Mouse (Mus musculus) gastrocnemius, postnatal 14 days (tissue): Measurements from ENCODE around the gene Mast4. TPM values are rescaled to one million over a fixed set of nuclear protein-coding genes. Genes with fewer than 3 reads are reported as not detected.

Source experiments
- DNase-seq: peaks from one replicate; pipeline ENCODE4 v3.0.0; 2021; ENCODE audit warnings: mixed read lengths
- intact Hi-C: fragments of 180-260 bp; cut with DNase I; formaldehyde crosslinking; loops from one replicate; pipeline ENCODE4 v1.15.1; 2025; ENCODE audit warnings: low total_unique reads
- total RNA-seq, 2 experiments: library from RNA; stranded (reverse); gene quantifications; 2 replicates each; pipeline ENCODE4 v1.2.3; 2021

Gene Mast4
- total RNA-seq, 2 experiments from 2014 or later: 28.0 to 31.2 TPM

GRCm38 (mm10) chr13:103094595-103094994, 239.7 kb downstream of the Mast4 start:
- intact Hi-C loops: no loop called here

DNA sequence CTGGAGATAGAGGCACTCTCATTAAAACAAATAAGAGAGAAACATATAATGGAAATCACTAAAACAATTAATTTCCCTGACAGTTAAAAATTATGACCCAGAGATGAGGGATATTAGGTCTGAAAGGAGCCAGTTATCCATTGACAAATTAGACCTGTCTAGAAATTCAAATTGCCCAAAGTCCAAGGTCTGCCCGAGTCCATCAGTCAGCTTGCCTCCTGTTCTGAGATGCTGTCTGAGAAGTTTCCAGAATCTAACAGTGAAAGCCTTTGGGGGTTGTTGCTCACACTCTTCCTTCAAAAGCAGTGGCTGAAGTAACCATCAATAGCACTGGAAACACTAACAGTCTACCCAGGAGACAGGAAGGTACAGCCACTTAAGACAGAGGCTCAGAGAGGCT, 240.6 kb downstream of the Mast4 start:
- DNase-seq: no peak
- intact Hi-C loops: no loop called here

More at GRCm38 (mm10) chr13:103094595-103094994, 239.7 kb downstream of the Mast4 start:
- no peak for DNase-seq

GRCm38 (mm10) chr13:103085540-103086121, 248.7 kb downstream of the Mast4 start:
- no peak for DNase-seq
- intact Hi-C loops: no loop called here

DNA sequence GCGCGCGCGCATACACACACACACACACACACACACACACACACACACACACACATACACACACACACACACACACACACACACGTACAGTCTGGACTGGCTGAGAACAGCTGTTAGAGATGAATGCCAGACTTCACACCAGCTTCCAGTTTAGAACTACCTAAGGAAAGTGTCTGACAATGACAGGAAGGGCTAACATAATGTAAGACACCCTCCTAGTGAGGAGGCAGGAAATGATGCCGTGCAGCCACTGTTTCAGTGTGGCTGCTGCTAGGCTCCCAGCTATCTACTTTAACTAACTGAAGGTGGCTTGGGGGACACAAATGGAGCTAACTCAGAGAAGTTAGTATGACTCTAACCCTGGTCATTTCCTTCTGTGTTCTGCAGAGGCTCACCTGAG, 251.4 kb downstream of the Mast4 start:
- intact Hi-C loops: no loop called here
- DNase-seq: no peak

GRCm38 (mm10) chr13:103079806-103080205, 254.5 kb downstream of the Mast4 start:
- intact Hi-C loops: no loop called here
- no peak for DNase-seq

- DNase-seq: no peak
These were observed 255.5 kb downstream of the Mast4 start for GRCm38 (mm10) chr13:103078815-103079214.

DNA sequence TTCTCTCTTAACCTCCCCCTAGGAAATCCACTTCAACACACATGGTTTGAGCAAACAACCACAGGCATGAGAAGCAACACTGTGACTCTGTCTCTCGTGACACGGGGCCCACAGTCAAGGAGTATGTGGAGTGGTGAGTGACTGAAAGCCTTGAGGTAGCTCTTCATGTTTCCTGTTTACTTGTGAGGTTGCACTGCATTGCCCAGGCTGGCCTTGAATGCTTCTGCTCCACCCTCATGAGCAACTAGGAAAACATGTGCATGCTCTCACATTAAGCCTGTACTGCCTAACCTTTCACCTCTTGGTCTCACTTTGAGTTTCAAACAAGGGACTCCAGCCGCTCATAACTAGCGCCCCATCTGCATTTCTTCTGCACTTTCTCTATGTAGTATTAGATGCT, 260.8 kb downstream of the Mast4 start:
- intact Hi-C loops: no loop called here
- no peak for DNase-seq

More at GRCm38 (mm10) chr13:103078815-103079214, 255.5 kb downstream of the Mast4 start:
- intact Hi-C loops: no loop called here

- no peak for DNase-seq
- intact Hi-C loops: no loop called here
These were observed 262.5 kb downstream of the Mast4 start for GRCm38 (mm10) chr13:103071783-103072182.

- no peak for DNase-seq
- intact Hi-C loops: no loop called here
These were observed 266.6 kb downstream of the Mast4 start for GRCm38 (mm10) chr13:103067581-103068166.

GRCm38 (mm10) chr13:103065437-103065836, 268.9 kb downstream of the Mast4 start:
- DNase-seq: no peak
- intact Hi-C loops: no loop called here

GRCm38 (mm10) chr13:103061680-103062079, 272.6 kb downstream of the Mast4 start:
- intact Hi-C loops: no loop called here

GRCm38 (mm10) chr13:103059995-103060652, 274.2 kb downstream of the Mast4 start:
- no peak for DNase-seq
- intact Hi-C loops: no loop called here

More at GRCm38 (mm10) chr13:103061680-103062079, 272.6 kb downstream of the Mast4 start:
- DNase-seq: no peak

GRCm38 (mm10) chr13:103056451-103056850, 277.8 kb downstream of the Mast4 start:
- intact Hi-C loops: no loop called here
- no peak for DNase-seq

DNA sequence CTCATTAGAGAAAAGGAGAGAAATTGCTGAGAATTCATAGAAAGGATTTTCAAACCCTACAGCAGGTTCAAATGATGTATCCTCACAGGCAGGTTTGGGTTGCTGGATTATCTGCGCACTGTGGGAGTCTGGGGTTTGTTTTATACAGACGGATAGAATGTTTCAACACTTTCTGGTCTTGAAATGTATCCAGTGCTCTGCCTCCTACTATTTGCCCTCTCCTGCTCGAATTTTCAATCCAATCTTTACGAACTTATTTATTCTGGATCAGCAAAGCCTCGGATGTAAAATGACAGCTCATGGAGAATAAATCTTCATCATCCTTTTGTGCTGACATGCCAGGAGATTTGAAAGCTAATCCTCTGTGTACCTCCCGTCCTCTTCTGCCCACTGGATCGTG, 281.6 kb downstream of the Mast4 start:
- intact Hi-C loops: no loop called here
- no peak for DNase-seq

GRCm38 (mm10) chr13:103048954-103049353, 285.3 kb downstream of the Mast4 start:
- intact Hi-C loops: no loop called here
- DNase-seq: no peak

DNA sequence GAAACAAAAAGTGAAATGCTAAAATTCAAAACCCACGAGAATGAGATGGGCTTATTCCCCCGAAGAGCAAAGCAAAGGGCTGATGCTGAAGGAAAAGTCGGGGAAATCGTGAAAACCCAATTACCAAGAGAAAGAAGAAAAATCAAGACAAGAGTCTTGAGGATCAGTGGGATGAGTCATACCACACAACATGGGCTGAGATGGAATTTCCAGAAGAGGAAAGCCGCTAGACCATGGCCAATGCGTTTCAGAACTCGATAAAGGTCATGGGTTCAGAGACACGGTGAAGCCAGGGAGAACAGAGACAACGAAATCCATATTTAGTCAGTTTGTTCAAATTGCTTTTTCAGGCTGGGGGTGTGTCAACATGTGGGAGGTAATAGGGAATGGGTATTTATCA, 290.6 kb downstream of the Mast4 start:
- DNase-seq: no peak
- intact Hi-C loops: no loop called here

GRCm38 (mm10) chr13:103043011-103043410, 291.3 kb downstream of the Mast4 start:
- no peak for DNase-seq
- intact Hi-C loops: no loop called here

DNA sequence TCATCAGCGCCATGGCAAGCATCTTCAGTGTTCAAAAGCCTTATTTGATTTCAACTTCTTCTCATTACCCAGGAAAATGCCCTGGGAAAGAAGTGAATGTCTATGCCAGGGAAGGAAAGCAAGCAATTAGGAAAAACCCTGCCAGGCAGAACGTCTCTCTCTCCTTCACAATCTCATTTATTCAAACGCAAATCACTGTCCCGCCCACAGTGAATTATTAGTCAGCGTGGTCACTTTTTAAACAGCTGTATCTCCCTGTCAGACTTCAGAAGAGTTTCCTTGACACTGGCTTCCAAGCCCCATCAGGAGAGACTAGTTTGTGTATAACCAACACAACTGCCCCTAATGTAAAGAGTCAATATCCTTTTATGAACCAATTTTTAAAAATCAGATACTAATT, 296.8 kb downstream of the Mast4 start:
- intact Hi-C loops: no loop called here
- no peak for DNase-seq

GRCm38 (mm10) chr13:103029377-103029776, 304.9 kb downstream of the Mast4 start:
- no peak for DNase-seq
- intact Hi-C loops: no loop called here

GRCm38 (mm10) chr13:103027456-103028078, 306.7 kb downstream of the Mast4 start:
- DNase-seq: no peak
- intact Hi-C loops: no loop called here

DNA sequence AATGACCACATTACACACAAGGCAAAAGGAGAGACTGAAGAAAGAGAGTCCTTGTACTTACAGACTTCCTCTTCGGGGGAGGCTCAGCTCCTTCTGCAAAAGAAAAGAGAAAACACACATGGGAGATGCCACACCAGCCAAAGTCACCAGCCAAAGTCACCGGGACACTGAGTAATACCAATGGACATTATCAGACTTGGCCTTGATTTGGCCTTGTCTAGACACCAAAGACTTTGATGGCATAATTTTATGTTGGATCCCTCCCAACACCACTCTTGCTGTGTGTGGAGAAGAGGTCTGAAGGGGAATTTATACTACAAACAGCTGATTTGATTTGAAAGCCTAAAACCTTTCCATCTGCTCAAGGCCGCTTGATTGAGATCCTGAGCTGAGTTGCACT, 308.8 kb downstream of the Mast4 start:
- DNase-seq: no peak
- intact Hi-C loops: no loop called here
